Mouse (Mus musculus): ENCODE results near the gene Pnkd. TPM values are rescaled to one million over a fixed set of nuclear protein-coding genes. Genes with fewer than 3 reads are reported as not detected.

The Pnkd gene
- polyA plus RNA-seq, 1 experiment: 165 TPM

DNA sequence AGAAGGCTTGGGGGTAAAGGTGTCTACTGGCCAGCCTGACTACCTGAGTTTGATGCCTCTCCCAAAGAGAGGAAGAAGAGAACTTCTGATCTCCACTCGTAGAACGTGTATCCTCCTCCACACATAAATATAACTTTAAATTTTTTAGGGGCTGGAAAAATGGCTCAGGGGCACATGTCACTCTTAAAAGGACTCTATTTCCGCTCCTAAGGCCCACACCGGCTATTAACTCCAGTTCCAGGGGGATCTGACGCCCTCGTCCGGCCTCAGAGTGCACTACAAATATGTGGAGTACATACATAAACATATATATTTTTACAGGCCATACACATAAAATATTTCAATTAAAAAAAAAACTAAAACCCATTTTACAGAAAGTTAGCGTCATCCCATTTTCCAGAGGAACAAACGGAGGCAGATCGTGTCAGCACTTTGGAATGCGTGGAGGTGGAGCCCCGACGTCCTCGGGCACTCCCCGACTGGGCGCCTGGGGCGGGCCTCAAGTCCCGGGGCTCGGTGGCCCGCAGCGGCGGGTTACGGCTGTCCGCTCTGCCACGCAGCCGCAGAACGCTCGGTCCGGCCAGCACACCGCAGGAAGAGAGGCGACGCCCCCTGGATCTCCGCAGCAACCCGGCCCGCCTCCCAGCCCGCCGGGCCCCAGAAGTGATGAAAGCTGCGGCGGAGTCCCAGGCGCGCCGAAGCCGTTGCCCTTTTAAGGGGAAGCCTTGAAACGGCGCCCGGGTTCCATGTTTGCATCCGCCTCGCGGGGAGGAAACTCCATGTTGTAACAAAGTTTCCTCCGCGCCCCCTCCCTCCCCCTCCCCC, 106.4 kb downstream of the Pnkd start, which contains the start of gene Ctdsp1:
Gene Ctdsp1, plus strand, starts transcription at position 586 of the 825 bp plus-strand sequence.
- TF ChIP-seq POLR2A (IDR thresholded peaks at IDR 0.05; ENCODE audit: low read depth, low read length) (no peak), CTCF (conservative IDR thresholded peaks at IDR 0.05; ENCODE audit: insufficient read depth, insufficient read length, low read depth, low read length) (0 out of 2 replicates have a peak, but pooled peaks have one; percentile 3)
- peak; percentile 99 for DNase-seq
- Histone ChIP-seq H3K36me3 (ENCODE audit: control insufficient read depth, insufficient read depth, low read length) (peaks cover 2% of the 10 kb centered on the region; the same call in 1 of the 2 replicates), H3K27me3 (replicated peaks; ENCODE audit: control insufficient read depth, insufficient read depth, low read length) (no peaks in the 10 kb centered on the region), H3K4me3 (ENCODE audit: insufficient read depth, low read depth, low read length) (peak within 1 kb of the TSS; percentile 85), H3K4me1 (ENCODE audit: control insufficient read depth, insufficient read depth, low read length) (peaks cover 9% of the 10 kb centered on the region; the same call in 1 of the 2 replicates), H3K27ac (ENCODE audit: insufficient read depth, low read depth, low read length) (peak within 1 kb of the TSS; percentile 98)
- WGBS: 3% methylated on average over 50 of the region's 51 CpGs

DNA sequence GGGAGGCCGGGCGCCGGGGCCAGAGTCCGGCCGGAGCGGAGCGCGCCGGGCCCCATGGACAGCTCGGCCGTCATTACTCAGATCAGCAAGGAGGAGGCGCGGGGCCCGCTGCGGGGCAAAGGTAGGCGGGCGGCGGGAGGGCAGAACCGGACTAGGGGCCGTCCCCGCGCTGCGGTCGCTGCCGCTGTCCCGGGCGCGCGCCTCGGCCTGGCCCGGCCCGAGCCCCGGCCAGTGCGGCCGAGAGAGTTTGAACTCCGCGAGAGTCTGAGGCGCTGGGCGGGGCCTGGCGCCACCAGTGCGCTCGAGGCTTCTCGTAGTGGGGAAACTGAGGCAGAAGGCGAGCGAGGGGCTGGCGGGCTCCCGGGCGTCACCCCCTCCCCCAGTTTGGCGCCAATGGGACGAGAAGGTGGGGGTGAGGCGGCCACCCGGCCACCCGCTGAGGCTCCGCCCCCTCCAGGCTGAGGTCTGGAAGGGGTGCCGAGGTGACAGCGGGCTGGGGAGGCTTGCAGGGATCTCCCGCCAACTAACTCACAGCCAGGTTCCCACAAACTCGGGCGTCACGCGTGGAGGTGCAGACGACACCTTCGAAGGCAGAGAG, 107.2 kb downstream of the Pnkd start:
- WGBS: 2% methylated on average over 58 of the region's 63 CpGs
- no peak for TF ChIP-seq POLR2A (IDR thresholded peaks at IDR 0.05; ENCODE audit: low read depth, low read length)
- TF ChIP-seq CTCF (conservative IDR thresholded peaks at IDR 0.05; ENCODE audit: insufficient read depth, insufficient read length, low read depth, low read length): no peak
- Histone ChIP-seq H3K27me3 (replicated peaks; ENCODE audit: control insufficient read depth, insufficient read depth, low read length) (no peaks in the 10 kb centered on the region), H3K4me1 (ENCODE audit: control insufficient read depth, insufficient read depth, low read length) (peaks cover 9% of the 10 kb centered on the region; the same call in 1 of the 2 replicates), H3K4me3 (ENCODE audit: insufficient read depth, low read depth, low read length) (peak overlapping the region; percentile 85), H3K27ac (ENCODE audit: insufficient read depth, low read depth, low read length) (peak overlapping the region; percentile 98), H3K36me3 (ENCODE audit: control insufficient read depth, insufficient read depth, low read length) (peaks cover 2% of the 10 kb centered on the region; the same call in 1 of the 2 replicates)
- DNase-seq: peak; percentile 89

DNA sequence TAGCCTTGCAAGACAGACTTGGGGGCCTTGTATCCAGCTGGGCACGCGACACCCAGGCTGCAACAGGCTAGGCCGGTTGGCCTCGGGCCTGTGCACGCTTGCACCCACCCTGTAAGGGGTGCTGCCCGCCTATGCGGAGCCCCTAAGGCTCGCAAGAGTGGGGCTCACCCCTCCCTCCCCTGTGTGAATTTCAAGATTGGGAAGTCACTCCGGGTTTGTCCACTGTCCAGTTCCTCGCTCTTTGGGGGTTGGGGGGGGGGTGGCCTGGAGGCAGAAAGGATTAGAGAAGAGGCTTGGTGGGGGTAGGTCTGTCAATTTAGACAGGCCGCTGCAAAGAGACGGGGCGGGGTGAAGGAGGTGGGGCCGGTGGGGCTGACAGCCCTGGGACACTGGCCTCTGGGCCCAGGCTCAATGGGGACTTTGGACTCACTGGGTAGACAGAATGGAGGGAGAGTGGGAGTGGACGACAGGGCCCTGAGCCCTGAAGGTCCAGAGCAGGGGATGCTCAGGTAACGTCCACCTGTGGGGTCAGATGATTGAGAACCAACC, 107.8 kb downstream of the Pnkd start:
- no peak for TF ChIP-seq POLR2A (IDR thresholded peaks at IDR 0.05; ENCODE audit: low read depth, low read length)
- TF ChIP-seq CTCF (conservative IDR thresholded peaks at IDR 0.05; ENCODE audit: insufficient read depth, insufficient read length, low read depth, low read length): no peak
- DNase-seq: peak; percentile 88
- Histone ChIP-seq H3K27ac (ENCODE audit: insufficient read depth, low read depth, low read length) (peak overlapping the region; percentile 98), H3K27me3 (replicated peaks; ENCODE audit: control insufficient read depth, insufficient read depth, low read length) (no peaks in the 10 kb centered on the region), H3K4me3 (ENCODE audit: insufficient read depth, low read depth, low read length) (peak overlapping the region; percentile 85), H3K36me3 (ENCODE audit: control insufficient read depth, insufficient read depth, low read length) (peaks cover 2% of the 10 kb centered on the region; the same call in 1 of the 2 replicates), H3K4me1 (ENCODE audit: control insufficient read depth, insufficient read depth, low read length) (peaks cover 5% of the 10 kb centered on the region; the same call in 1 of the 2 replicates)
- WGBS: under 1% methylated on average over 16 of the region's 16 CpGs

DNA sequence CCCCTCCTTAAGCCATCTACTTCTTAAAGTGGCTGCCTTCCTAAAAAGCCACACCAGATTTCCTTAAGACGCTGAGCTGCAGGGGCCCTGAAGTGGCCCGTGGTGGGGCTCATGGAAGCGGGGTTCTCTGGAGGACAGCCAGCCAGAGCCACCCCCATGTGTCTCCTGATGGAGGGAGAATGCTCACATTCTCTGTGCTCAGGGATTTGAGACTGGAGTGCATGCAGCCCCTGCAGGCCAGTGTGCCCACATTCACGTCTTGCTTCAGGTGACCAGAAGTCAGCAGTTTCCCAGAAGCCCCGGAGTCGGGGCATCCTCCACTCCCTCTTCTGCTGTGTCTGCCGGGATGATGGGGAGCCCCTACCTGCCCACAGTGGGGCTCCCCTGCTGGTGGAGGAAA, 108.3 kb downstream of the Pnkd start:
- DNase-seq: no peak
- H3K27me3 ChIP-seq (replicated peaks; ENCODE audit: control insufficient read depth, insufficient read depth, low read length): no peaks in the 10 kb centered on the region
- peaks cover 7% of the 10 kb centered on the region; the same call in 1 of the 2 replicates for H3K4me1 ChIP-seq (ENCODE audit: control insufficient read depth, insufficient read depth, low read length)
- H3K36me3 ChIP-seq (ENCODE audit: control insufficient read depth, insufficient read depth, low read length): peaks cover 2% of the 10 kb centered on the region; the same call in 1 of the 2 replicates
- H3K4me3 ChIP-seq (ENCODE audit: insufficient read depth, low read depth, low read length): peak overlapping the region; percentile 85
- TF ChIP-seq CTCF (conservative IDR thresholded peaks at IDR 0.05; ENCODE audit: insufficient read depth, insufficient read length, low read depth, low read length): no peak
- WGBS: 16% methylated on average over 7 of the region's 7 CpGs
- peak overlapping the region; percentile 51 for H3K27ac ChIP-seq (ENCODE audit: insufficient read depth, low read depth, low read length)

DNA sequence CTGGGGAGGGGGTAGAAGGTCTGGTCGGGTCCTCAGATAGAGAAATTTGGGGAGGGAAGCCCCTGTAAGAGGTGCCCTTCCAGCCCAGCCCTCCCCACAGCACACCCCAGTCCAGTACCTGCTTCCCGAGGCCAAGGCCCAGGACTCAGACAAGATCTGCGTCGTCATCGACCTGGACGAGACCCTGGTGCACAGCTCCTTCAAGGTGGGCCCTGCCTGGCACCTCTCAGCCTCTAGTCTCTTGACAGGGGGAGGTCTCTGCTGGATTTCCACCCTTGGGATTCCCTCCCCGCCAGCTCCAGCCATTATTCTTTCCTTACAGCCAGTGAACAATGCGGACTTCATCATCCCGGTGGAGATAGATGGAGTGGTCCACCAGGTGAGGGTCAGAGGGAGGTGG, 109.0 kb downstream of the Pnkd start:
- H3K36me3 ChIP-seq (ENCODE audit: control insufficient read depth, insufficient read depth, low read length): peaks cover 2% of the 10 kb centered on the region; the same call in 1 of the 2 replicates
- DNase-seq: no peak
- H3K4me1 ChIP-seq (ENCODE audit: control insufficient read depth, insufficient read depth, low read length): peaks cover 7% of the 10 kb centered on the region; the same call in 1 of the 2 replicates
- TF ChIP-seq CTCF (conservative IDR thresholded peaks at IDR 0.05; ENCODE audit: insufficient read depth, insufficient read length, low read depth, low read length): no peak
- no peak for TF ChIP-seq POLR2A (IDR thresholded peaks at IDR 0.05; ENCODE audit: low read depth, low read length)
- no peaks in the 10 kb centered on the region for H3K27me3 ChIP-seq (replicated peaks; ENCODE audit: control insufficient read depth, insufficient read depth, low read length)
- no peak overlapping the region for H3K4me3 ChIP-seq (ENCODE audit: insufficient read depth, low read depth, low read length)
- 78% methylated on average over 9 of the region's 9 CpGs for WGBS
- no peak overlapping the region for H3K27ac ChIP-seq (ENCODE audit: insufficient read depth, low read depth, low read length)

DNA sequence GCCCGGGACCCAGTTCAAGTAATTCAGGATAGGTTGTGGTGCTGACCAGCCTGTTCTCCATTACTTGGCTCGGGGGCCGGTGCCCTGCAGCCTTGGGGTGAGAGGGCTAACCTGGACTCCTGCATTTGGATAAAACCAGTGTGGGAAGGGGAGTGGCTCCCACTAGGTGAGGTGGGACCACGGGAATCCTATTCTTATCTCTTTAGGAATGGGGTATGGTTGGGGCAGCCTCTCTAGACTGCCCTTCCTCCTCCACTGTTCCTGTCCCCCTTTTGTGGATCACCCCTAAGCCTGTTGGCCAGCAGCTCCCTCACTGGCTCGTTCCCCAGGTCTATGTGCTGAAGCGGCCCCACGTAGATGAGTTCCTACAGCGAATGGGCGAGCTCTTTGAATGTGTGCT, 109.6 kb downstream of the Pnkd start:
- H3K36me3 ChIP-seq (ENCODE audit: control insufficient read depth, insufficient read depth, low read length): peaks cover 2% of the 10 kb centered on the region; the same call in 1 of the 2 replicates
- WGBS: 86% methylated on average over 9 of the region's 9 CpGs
- peaks cover 7% of the 10 kb centered on the region; the same call in 1 of the 2 replicates for H3K4me1 ChIP-seq (ENCODE audit: control insufficient read depth, insufficient read depth, low read length)
- H3K27me3 ChIP-seq (replicated peaks; ENCODE audit: control insufficient read depth, insufficient read depth, low read length): no peaks in the 10 kb centered on the region
- DNase-seq: no peak
- TF ChIP-seq CTCF (conservative IDR thresholded peaks at IDR 0.05; ENCODE audit: insufficient read depth, insufficient read length, low read depth, low read length): no peak
- no peak for TF ChIP-seq POLR2A (IDR thresholded peaks at IDR 0.05; ENCODE audit: low read depth, low read length)
- H3K4me3 ChIP-seq (ENCODE audit: insufficient read depth, low read depth, low read length): no peak overlapping the region
- H3K27ac ChIP-seq (ENCODE audit: insufficient read depth, low read depth, low read length): no peak overlapping the region
